Mouse (Mus musculus) MEL (cell line): ENCODE measurements around the gene Srcin1. TPM values are rescaled to one million over a fixed set of nuclear protein-coding genes. Genes with fewer than 3 reads are reported as not detected.

Source experiments
- DNase-seq: peaks from one replicate; pipeline ENCODE4 v3.0.0; 2011; ENCODE audit warnings: low read depth, low spot score
- H3K27ac ChIP-seq: 2 replicates; pipeline ENCODE4 v1.5.1; 2012; ENCODE audit warnings: low read depth, mild to moderate bottlenecking, control low read depth, low read length, moderate library complexity; ENCODE audit not compliant: control insufficient read depth
- H3K27me3 ChIP-seq, 2 experiments: fragments of 150-350 bp in 1 of 2; sonication (generic) in 1 of 2; 2 replicates each; pipeline ENCODE4 v1.6.1; 2012; ENCODE audit warnings: low read length in 2 of 2, mild to moderate bottlenecking in 2 of 2, improper control_type of control experiment in 1 of 2, moderate library complexity in 1 of 2; ENCODE audit not compliant: insufficient read depth in 2 of 2, control insufficient read depth in 1 of 2
- H3K36me3 ChIP-seq, 2 experiments: 2 replicates each; pipeline ENCODE4 v1.6.1; 2012 to 2014; ENCODE audit warnings: low read length in 2 of 2, improper control_type of control experiment in 1 of 2, inconsistent platforms in 1 of 2, mild to moderate bottlenecking in 1 of 2; ENCODE audit not compliant: insufficient read depth in 2 of 2, control insufficient read depth in 1 of 2
- H3K4me1 ChIP-seq, 2 experiments: fragments of 150-350 bp in 1 of 2; sonication (generic) in 1 of 2; 2 replicates each; pipeline ENCODE4 v1.6.1; 2012; ENCODE audit warnings: low read length in 2 of 2, improper control_type of control experiment in 1 of 2, mild to moderate bottlenecking in 1 of 2; ENCODE audit not compliant: insufficient read depth in 2 of 2, control insufficient read depth in 1 of 2
- H3K4me3 ChIP-seq, 2 experiments: fragments of 150-350 bp in 1 of 2; sonication (generic) in 1 of 2; 2 replicates each; pipeline ENCODE4 v1.5.1; 2012; ENCODE audit warnings: low read depth in 2 of 2, low read length in 2 of 2, mild to moderate bottlenecking in 2 of 2, moderate library complexity in 2 of 2, control low read depth in 1 of 2, improper control_type of control experiment in 1 of 2; ENCODE audit not compliant: control insufficient read depth in 1 of 2, insufficient read depth in 1 of 2
- H3K79me2 ChIP-seq: 2 replicates; pipeline ENCODE4 v1.6.1; 2012; ENCODE audit warnings: mild to moderate bottlenecking, low read length, moderate library complexity; ENCODE audit not compliant: control insufficient read depth, poor library complexity, insufficient read depth
- H3K9ac ChIP-seq: 2 replicates; pipeline ENCODE4 v1.6.1; 2012; ENCODE audit warnings: low read depth, mild to moderate bottlenecking, control low read depth, low read length, moderate library complexity; ENCODE audit not compliant: control insufficient read depth, poor library complexity, severe bottlenecking
- H3K9me3 ChIP-seq: fragments of 150-350 bp; sonication (generic); replicated peaks from 2 replicates; pipeline ENCODE4 v1.6.1; 2012; ENCODE audit warnings: mild to moderate bottlenecking, low read length, improper control_type of control experiment, moderate library complexity; ENCODE audit not compliant: insufficient read depth
- BHLHE40 ChIP-seq: IDR thresholded peaks from 2 replicates; pipeline ENCODE4 v1.6.1; 2012; ENCODE audit warnings: low read depth, mild to moderate bottlenecking, inconsistent platforms, low read length, improper control_type of control experiment, borderline replicate concordance
- CHD2 ChIP-seq: IDR thresholded peaks from 2 replicates; pipeline ENCODE4 v1.6.1; 2011; ENCODE audit warnings: low read length, improper control_type of control experiment
- CTCF ChIP-seq, 3 experiments: IDR thresholded peaks in 2 of 3; conservative IDR thresholded peaks in 1 of 3; 2 replicates each; pipeline ENCODE4 v1.5.1; 2011 to 2012; ENCODE audit warnings: low read length in 3 of 3, low read depth in 2 of 3, mild to moderate bottlenecking in 2 of 3, improper control_type of control experiment in 1 of 3, inconsistent platforms in 1 of 3, mixed read lengths in 1 of 3, moderate library complexity in 1 of 3; ENCODE audit not compliant: control insufficient read depth in 1 of 3, insufficient read depth in 1 of 3, poor library complexity in 1 of 3, severe bottlenecking in 1 of 3
- E2F4 ChIP-seq: IDR thresholded peaks from 2 replicates; pipeline ENCODE4 v1.6.1; 2011; ENCODE audit warnings: low read depth, low read length, improper control_type of control experiment, borderline replicate concordance
- ELF1 ChIP-seq: IDR thresholded peaks from 2 replicates; pipeline ENCODE4 v1.6.1; 2014; ENCODE audit warnings: low read depth, mild to moderate bottlenecking, inconsistent platforms, low read length, improper control_type of control experiment, moderate library complexity
- GATA1 ChIP-seq: IDR thresholded peaks from 2 replicates; pipeline ENCODE4 v1.6.1; 2011; ENCODE audit warnings: low read depth, low read length, improper control_type of control experiment
- MAFK ChIP-seq: IDR thresholded peaks from 2 replicates; pipeline ENCODE4 v1.6.1; 2011; ENCODE audit warnings: low read depth, mild to moderate bottlenecking, low read length, improper control_type of control experiment, borderline replicate concordance
- MAZ ChIP-seq: IDR thresholded peaks from 2 replicates; pipeline ENCODE4 v1.6.1; 2012; ENCODE audit warnings: low read depth, mild to moderate bottlenecking, inconsistent platforms, low read length, improper control_type of control experiment
- MXI1 ChIP-seq: IDR thresholded peaks from 2 replicates; pipeline ENCODE4 v1.6.1; 2011; ENCODE audit warnings: mild to moderate bottlenecking, low read depth, low read length, improper control_type of control experiment
- MYB ChIP-seq: IDR thresholded peaks from 2 replicates; pipeline ENCODE4 v1.6.1; 2011; ENCODE audit warnings: mild to moderate bottlenecking, low read depth, low read length, improper control_type of control experiment
- MYC ChIP-seq: IDR thresholded peaks from 2 replicates; pipeline ENCODE4 v1.6.1; 2011; ENCODE audit warnings: low read depth, mild to moderate bottlenecking, low read length, improper control_type of control experiment, moderate library complexity
- NELFE ChIP-seq: IDR thresholded peaks from 2 replicates; pipeline ENCODE4 v1.6.1; 2011; ENCODE audit warnings: low read depth, low read length, improper control_type of control experiment
- NRF1 ChIP-seq: IDR thresholded peaks from 2 replicates; pipeline ENCODE4 v1.6.1; 2014; ENCODE audit warnings: low read depth, mild to moderate bottlenecking, inconsistent platforms, low read length, improper control_type of control experiment, moderate library complexity; ENCODE audit not compliant: poor library complexity, insufficient read depth, severe bottlenecking
- POLR2A ChIP-seq, 2 experiments: IDR thresholded peaks; 2 replicates each; pipeline ENCODE4 v1.6.1; 2011 to 2012; ENCODE audit warnings: low read length in 2 of 2, mild to moderate bottlenecking in 2 of 2, control low read depth in 1 of 2, improper control_type of control experiment in 1 of 2, low read depth in 1 of 2, moderate library complexity in 1 of 2; ENCODE audit not compliant: control insufficient read depth in 1 of 2, insufficient read depth in 1 of 2, poor library complexity in 1 of 2
- POLR2AphosphoS2 ChIP-seq: IDR thresholded peaks from 2 replicates; pipeline ENCODE4 v1.6.1; 2011; ENCODE audit warnings: low read length, improper control_type of control experiment
- POLR2AphosphoS5 ChIP-seq: IDR thresholded peaks from 2 replicates; pipeline ENCODE4 v1.6.1; 2012; ENCODE audit warnings: low read depth, borderline replicate concordance, mild to moderate bottlenecking, inconsistent platforms, low read length, moderate library complexity, mixed read lengths
- RCOR1 ChIP-seq: IDR thresholded peaks from 2 replicates; pipeline ENCODE4 v1.6.1; 2012; ENCODE audit warnings: low read depth, mild to moderate bottlenecking, inconsistent platforms, low read length, improper control_type of control experiment
- SMC3 ChIP-seq: IDR thresholded peaks from 2 replicates; pipeline ENCODE4 v1.6.1; 2011; ENCODE audit warnings: low read depth, low read length, improper control_type of control experiment
- TCF12 ChIP-seq: IDR thresholded peaks from 2 replicates; pipeline ENCODE4 v1.6.1; 2014; ENCODE audit warnings: low read depth, mild to moderate bottlenecking, inconsistent platforms, low read length, improper control_type of control experiment, moderate library complexity
- UBTF ChIP-seq: IDR thresholded peaks from 2 replicates; pipeline ENCODE4 v1.6.1; 2012; ENCODE audit warnings: low read depth, mild to moderate bottlenecking, inconsistent platforms, low read length, improper control_type of control experiment, moderate library complexity, borderline replicate concordance; ENCODE audit not compliant: insufficient read depth
- USF1 ChIP-seq: IDR thresholded peaks from 2 replicates; pipeline ENCODE4 v1.6.1; 2014; ENCODE audit warnings: low read depth, mild to moderate bottlenecking, inconsistent platforms, low read length, improper control_type of control experiment, moderate library complexity
- USF2 ChIP-seq, 2 experiments: IDR thresholded peaks; 2 replicates each; pipeline ENCODE4 v1.6.1; 2011 to 2012; ENCODE audit warnings: improper control_type of control experiment in 2 of 2, low read length in 2 of 2, borderline replicate concordance in 1 of 2, inconsistent platforms in 1 of 2, low read depth in 1 of 2, mild to moderate bottlenecking in 1 of 2; ENCODE audit not compliant: insufficient read depth in 1 of 2
- ZC3H11A ChIP-seq: IDR thresholded peaks from 2 replicates; pipeline ENCODE4 v1.6.1; 2012; ENCODE audit warnings: low read depth, mild to moderate bottlenecking, inconsistent platforms, low read length, improper control_type of control experiment
- ZKSCAN1 ChIP-seq: IDR thresholded peaks from 2 replicates; pipeline ENCODE4 v1.6.1; 2012; ENCODE audit warnings: low read depth, mild to moderate bottlenecking, inconsistent platforms, low read length, improper control_type of control experiment, moderate library complexity
- ZNF384 ChIP-seq: IDR thresholded peaks from 2 replicates; pipeline ENCODE4 v1.6.1; 2012; ENCODE audit warnings: low read depth, mild to moderate bottlenecking, inconsistent platforms, low read length, improper control_type of control experiment
- polyA plus RNA-seq, 2 experiments: library from polyadenylated mRNA; stranded (reverse) in 1 of 2; unstranded in 1 of 2; fragments of >175 nt in 1 of 2; fragments of >200 nt in 1 of 2; gene quantifications; 2 replicates each; pipeline versions ENCODE4 v1.2.1 to v1.2.4; 2012; ENCODE audit warnings: low replicate concordance in 2 of 2, low read depth in 1 of 2; ENCODE audit not compliant: insufficient read length in 2 of 2, insufficient read depth in 1 of 2, missing spikeins in 1 of 2
- total RNA-seq: library from RNA; depleted of rRNA; stranded (reverse); fragments of 300-350 nt; gene quantifications from 2 replicates; pipeline ENCODE4 v1.2.3, GENCODE M21; 2012

Srcin1 gene
- total and polyA plus RNA-seq, 3 experiments: 0.04 to 0.10 TPM; not detected in 1

DNA sequence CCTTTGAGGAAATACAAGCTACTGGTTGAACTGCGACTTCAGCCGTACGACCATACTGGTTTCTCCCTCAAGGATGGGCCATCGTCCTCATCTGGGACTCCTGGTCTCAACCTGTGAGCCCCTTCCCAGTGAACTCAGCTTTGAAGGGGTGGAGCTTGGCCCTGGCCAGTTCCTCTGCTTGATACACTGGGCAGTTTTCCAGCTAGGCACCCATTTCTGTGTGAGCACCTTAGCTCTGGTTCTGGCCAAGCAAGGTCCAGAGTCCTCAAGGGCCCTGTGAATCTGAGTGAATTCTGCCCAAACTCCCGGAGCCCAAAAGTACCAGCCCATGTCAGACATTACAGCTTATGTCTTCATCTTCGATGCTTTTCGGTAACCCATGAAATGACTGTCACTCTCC is 55.4 kb downstream of the Srcin1 start:
- H3K4me1 ChIP-seq: no peaks in the 10 kb centered on the region
- H3K27ac ChIP-seq: no peak overlapping the region
- H3K36me3 ChIP-seq: no peaks in the 10 kb centered on the region
- no peaks in the 10 kb centered on the region for H3K9me3 ChIP-seq
- no peak for DNase-seq
- no peaks in the 10 kb centered on the region for H3K79me2 ChIP-seq
- H3K4me3 ChIP-seq: no peak overlapping the region
- H3K27me3 ChIP-seq: peaks cover 4 to 5% of the 10 kb centered on the region in 2 experiments
- no peak overlapping the region for H3K9ac ChIP-seq
- TF ChIP-seq UBTF (no peak), BHLHE40 (no peak), TCF12 (no peak), E2F4 (no peak), CTCF (IDR thresholded peaks at IDR 0.05 in 2 of 3, conservative IDR thresholded peaks at IDR 0.05 in 1 of 3; ENCODE audit: control insufficient read depth in 1 of 3, insufficient read depth in 1 of 3, low read depth in 2 of 3, low read length in 3 of 3, poor library complexity in 1 of 3, severe bottlenecking in 1 of 3) (no peak), MAFK (no peak), MXI1 (no peak), NELFE (no peak), RCOR1 (no peak), SMC3 (no peak), USF2 (IDR thresholded peaks at IDR 0.05; ENCODE audit: borderline replicate concordance in 1 of 2, insufficient read depth in 1 of 2, low read depth in 1 of 2, low read length in 2 of 2) (no peak), POLR2A (IDR thresholded peaks at IDR 0.05; ENCODE audit: control insufficient read depth in 1 of 2, insufficient read depth in 1 of 2, low read depth in 1 of 2, low read length in 2 of 2, poor library complexity in 1 of 2) (no peak), ELF1 (no peak), NRF1 (no peak), CHD2 (no peak), POLR2AphosphoS2 (no peak)
- TF ChIP-seq, all 39 proteins: peak for 0

DNA sequence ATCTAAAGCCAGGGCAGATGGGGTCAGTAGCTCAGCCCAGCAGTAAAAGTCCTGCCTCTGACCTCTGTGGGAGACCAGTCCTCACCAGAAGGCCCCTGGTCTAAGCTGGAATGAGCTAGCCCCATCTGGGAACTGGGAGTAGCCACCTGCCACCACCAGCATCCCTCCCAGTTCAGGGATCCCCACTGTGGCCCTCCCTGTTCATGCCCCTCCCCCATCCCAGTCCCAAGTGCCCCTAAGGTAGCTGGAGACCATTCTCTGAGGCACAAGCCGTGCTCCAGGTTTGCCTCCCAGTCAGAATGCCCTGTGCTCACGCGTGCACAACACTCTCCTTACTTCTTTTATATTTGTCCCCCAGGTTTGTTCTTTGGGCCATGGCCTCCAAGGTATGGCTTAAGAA is 62.9 kb downstream of the Srcin1 start:
- TF ChIP-seq POLR2AphosphoS5 (no peak), UBTF (no peak), MYB (no peak), MAFK (no peak), NELFE (no peak), MAZ (no peak), ZNF384 (no peak), ZC3H11A (no peak), ZKSCAN1 (no peak), MYC (no peak), USF2 (IDR thresholded peaks at IDR 0.05; ENCODE audit: borderline replicate concordance in 1 of 2, insufficient read depth in 1 of 2, low read depth in 1 of 2, low read length in 2 of 2) (no peak), USF1 (no peak), GATA1 (no peak)
- TF ChIP-seq, all 39 proteins: peak for 0
- no peak overlapping the region for H3K27ac ChIP-seq
- no peak for DNase-seq
- H3K79me2 ChIP-seq: no peaks in the 10 kb centered on the region
- H3K4me3 ChIP-seq: no peak overlapping the region
- peaks cover 3 to 16% of the 10 kb centered on the region in 2 experiments; a peak in 3 of 4 replicates for H3K4me1 ChIP-seq
- H3K9me3 ChIP-seq: no peaks in the 10 kb centered on the region
- peaks cover 0 to 10% of the 10 kb centered on the region in 2 experiments; a peak in 2 of 4 replicates for H3K36me3 ChIP-seq
- H3K9ac ChIP-seq: no peak overlapping the region
- no peaks in the 10 kb centered on the region; a peak in 1 of 4 replicates for H3K27me3 ChIP-seq
